Mouse (Mus musculus) megakaryocyte, embryonic 14.5 days (primary cell): ENCODE results near the gene Arl2bp.

Experiments
- FLI1 ChIP-seq: IDR thresholded peaks from 2 replicates; pipeline ENCODE4 v1.6.1; 2012; ENCODE audit warnings: low read length, inconsistent platforms, mixed read lengths
- GATA1 ChIP-seq: IDR thresholded peaks from 3 replicates; pipeline ENCODE4 v1.6.1; 2012; ENCODE audit warnings: mixed read lengths, low read length, inconsistent platforms, borderline replicate concordance

DNA sequence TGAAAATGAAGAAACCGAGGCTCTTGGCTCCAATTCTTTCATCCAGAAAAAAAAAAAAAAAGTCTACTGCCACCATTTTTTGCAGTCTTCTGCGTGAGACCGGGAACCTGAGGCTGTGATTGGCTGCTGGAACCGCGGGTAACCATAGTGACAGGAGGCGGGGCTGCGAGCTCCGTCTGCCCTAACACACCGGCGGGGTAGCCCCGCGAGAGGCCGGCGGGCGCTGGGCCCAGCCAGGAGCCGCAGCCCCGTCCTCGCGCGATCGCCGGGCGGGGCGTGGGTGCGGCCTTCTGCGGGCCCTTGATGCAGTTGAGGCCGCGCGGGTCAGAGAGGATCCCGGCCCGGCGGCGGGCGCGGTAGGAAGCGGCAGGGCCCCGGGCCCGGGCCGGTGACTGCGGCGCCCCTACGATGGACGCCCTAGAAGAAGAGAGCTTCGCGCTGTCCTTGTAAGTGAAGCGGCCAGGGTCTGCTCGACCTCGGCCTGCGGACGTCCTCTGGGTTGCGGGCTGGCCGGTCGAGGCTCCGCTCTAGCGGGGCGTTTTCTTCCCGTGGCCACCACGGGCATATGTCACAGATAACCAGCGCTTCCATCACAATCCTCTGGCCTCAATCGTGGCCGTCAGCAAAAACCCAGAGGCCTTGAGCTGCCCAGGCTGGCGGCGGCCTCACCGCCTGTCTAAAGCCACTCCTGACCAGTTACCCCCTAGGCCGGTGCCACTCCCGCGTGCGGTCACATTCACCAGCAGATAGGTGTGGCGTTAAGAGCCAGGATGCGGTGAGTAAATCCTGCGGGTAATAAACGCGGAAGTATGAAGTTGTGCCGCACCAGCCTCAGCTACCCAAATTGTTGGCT is at the start of gene Arl2bp:
- TF ChIP-seq GATA1 (no peak), FLI1 (no peak)
